Mouse (Mus musculus): ENCODE results near the gene Hmgn3. TPM values are rescaled to one million over a fixed set of nuclear protein-coding genes. Genes with fewer than 3 reads are reported as not detected.

The Hmgn3 gene
- polyA plus RNA-seq (2012; rRNA removed) (123 and 163 TPM in 2 replicates), polyA plus RNA-seq (2014; fragmentation: Nextera tagmentation; extraction: Ambion mirVana) (197 and 204 TPM in 2 replicates)

DNA sequence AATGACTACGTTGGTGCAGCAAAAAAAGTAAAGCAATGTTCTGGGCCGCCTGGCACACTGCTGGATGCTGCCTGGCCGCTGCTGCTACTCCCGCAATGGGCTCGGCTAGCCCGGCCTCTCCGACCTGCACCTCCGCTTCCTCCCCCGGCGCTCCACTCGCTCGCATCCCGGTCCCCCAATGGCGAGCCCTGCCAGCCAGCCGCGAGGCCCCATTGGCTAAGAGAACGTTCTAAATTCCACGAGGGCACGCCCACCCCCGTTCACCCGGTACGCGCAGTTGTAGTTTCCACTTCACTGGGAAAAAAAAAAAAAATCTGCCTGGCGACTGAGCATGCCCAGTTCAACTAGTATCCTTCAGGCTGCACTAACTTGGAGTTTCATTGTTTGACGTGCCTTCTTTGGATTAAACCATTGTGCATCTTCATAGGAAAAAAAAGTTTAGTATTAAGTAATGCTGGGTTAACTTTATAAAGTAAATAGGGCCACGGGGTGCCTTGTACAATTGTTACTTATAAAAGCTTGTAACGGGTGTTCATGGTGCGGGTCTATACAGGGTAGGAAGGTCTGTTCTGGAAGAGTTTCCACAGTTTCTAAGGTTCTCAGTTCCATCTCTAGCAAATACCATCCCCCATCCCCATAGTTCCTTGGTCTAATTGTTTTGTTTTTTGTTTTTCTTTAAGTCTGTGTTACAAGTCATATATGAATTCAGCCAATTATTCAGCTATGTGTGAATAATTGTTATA is at the start of gene Hmgn3:
Gene Hmgn3, minus strand, starts transcription at position 240 of the 743 bp plus-strand sequence.
- Histone ChIP-seq H3K4me3 (replicated peaks; ENCODE audit: low read length) (peak within 1 kb of the TSS; percentile 71), H3K9me3 (ENCODE audit: control insufficient read depth, low read length) (no peaks in the 10 kb centered on the region), H3K36me3 (ENCODE audit: control insufficient read depth, insufficient read depth, low read length) (no peaks in the 10 kb centered on the region), H3K27me3 (ENCODE audit: control insufficient read depth, insufficient read depth, low read length) (no peaks in the 10 kb centered on the region), H3K4me1 (ENCODE audit: control insufficient read depth, insufficient read depth, low read length) (peaks cover 7% of the 10 kb centered on the region), H3K4me2 (replicated peaks; ENCODE audit: low read depth, low read length, severe bottlenecking) (peak within 1 kb of the TSS; percentile 97), H3K9ac (ENCODE audit: low read depth, low read length, severe bottlenecking) (peak within 1 kb of the TSS; percentile 68), H3K27ac (replicated peaks; ENCODE audit: low read depth, low read length) (peak within 1 kb of the TSS; percentile 67; the same call in 1 of the 2 replicates)
- DNase-seq (ENCODE audit: low spot score): peak; percentile 93
- ATAC-seq (ENCODE audit: low FRiP score, low read depth): peak; percentile 97
- TF ChIP-seq POLR2A (IDR thresholded peaks at IDR 0.05; ENCODE audit: borderline replicate concordance, extremely low read depth, insufficient read depth, insufficient read length): no peak; the same call in 1 of the 2 replicates
- 8% methylated on average over 28 of the region's 28 CpGs for WGBS

DNA sequence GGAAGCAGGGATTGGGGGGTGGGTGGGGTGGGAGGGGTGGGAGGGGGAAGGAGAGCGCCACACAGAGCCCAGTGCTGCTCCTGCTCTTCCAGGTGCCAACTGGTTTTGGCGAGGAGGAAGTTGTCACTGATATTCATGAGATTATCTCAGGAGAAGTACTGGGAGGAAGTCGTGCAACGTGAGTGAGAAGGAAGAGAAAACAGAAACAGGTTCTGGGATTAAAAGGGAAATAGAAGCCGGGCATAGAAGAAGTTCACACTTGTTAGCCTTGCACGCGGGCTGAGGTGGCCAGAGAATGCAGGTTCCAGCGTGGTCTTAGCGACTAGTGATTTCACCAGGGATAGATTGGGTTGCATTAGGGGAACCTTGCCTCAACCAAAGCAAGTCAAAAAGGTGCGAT is 49.3 kb upstream of the Hmgn3 start:
- DNase-seq (ENCODE audit: low spot score) (no peak), ATAC-seq (ENCODE audit: low FRiP score, low read depth) (no peak)
- WGBS: 69% methylated on average over 10 of the region's 10 CpGs
- H3K4me3 ChIP-seq (replicated peaks; ENCODE audit: low read length): no peak overlapping the region
- H3K4me2 ChIP-seq (replicated peaks; ENCODE audit: low read depth, low read length, severe bottlenecking): no peak overlapping the region
- H3K27me3 ChIP-seq (ENCODE audit: control insufficient read depth, insufficient read depth, low read length): no peaks in the 10 kb centered on the region
- peaks cover 23% of the 10 kb centered on the region for H3K4me1 ChIP-seq (ENCODE audit: control insufficient read depth, insufficient read depth, low read length)
- H3K36me3 ChIP-seq (ENCODE audit: control insufficient read depth, insufficient read depth, low read length): no peaks in the 10 kb centered on the region
- no peak for TF ChIP-seq POLR2A (IDR thresholded peaks at IDR 0.05; ENCODE audit: borderline replicate concordance, extremely low read depth, insufficient read depth, insufficient read length)
- H3K9ac ChIP-seq (ENCODE audit: low read depth, low read length, severe bottlenecking): no peak overlapping the region
- H3K27ac ChIP-seq (replicated peaks; ENCODE audit: low read depth, low read length): no peak overlapping the region
- H3K9me3 ChIP-seq (ENCODE audit: control insufficient read depth, low read length): no peaks in the 10 kb centered on the region

DNA sequence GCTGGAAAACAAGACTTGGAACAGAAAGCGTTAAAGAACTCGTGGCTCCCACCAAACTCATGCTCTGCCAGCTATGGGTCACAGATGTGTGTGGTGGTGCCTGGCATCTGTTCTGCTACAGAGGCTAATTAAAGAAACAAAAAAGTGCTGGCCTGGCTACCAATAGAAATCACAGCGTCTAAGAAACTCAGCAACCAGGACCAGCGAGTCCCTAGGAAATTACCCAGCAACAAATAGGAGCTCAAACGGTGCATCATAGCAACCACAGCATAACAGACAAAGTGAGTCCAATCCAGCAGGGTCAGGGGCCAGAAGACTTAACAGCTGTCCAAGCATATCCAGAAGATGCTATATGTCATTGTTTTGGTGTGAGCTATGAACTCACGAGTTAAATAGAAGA is 48.5 kb upstream of the Hmgn3 start:
- WGBS: 25% methylated on average over 6 of the region's 6 CpGs
- Histone ChIP-seq H3K9me3 (ENCODE audit: control insufficient read depth, low read length) (no peaks in the 10 kb centered on the region), H3K36me3 (ENCODE audit: control insufficient read depth, insufficient read depth, low read length) (no peaks in the 10 kb centered on the region), H3K27me3 (ENCODE audit: control insufficient read depth, insufficient read depth, low read length) (no peaks in the 10 kb centered on the region), H3K9ac (ENCODE audit: low read depth, low read length, severe bottlenecking) (no peak overlapping the region), H3K4me2 (replicated peaks; ENCODE audit: low read depth, low read length, severe bottlenecking) (peak overlapping the region; percentile 7; the same call in 1 of the 2 replicates), H3K4me1 (ENCODE audit: control insufficient read depth, insufficient read depth, low read length) (peaks cover 23% of the 10 kb centered on the region), H3K4me3 (replicated peaks; ENCODE audit: low read length) (no peak overlapping the region), H3K27ac (replicated peaks; ENCODE audit: low read depth, low read length) (no peak overlapping the region)
- DNase-seq (ENCODE audit: low spot score) (peak; percentile 47), ATAC-seq (ENCODE audit: low FRiP score, low read depth) (peak; percentile 70)
- TF ChIP-seq POLR2A (IDR thresholded peaks at IDR 0.05; ENCODE audit: borderline replicate concordance, extremely low read depth, insufficient read depth, insufficient read length): no peak

DNA sequence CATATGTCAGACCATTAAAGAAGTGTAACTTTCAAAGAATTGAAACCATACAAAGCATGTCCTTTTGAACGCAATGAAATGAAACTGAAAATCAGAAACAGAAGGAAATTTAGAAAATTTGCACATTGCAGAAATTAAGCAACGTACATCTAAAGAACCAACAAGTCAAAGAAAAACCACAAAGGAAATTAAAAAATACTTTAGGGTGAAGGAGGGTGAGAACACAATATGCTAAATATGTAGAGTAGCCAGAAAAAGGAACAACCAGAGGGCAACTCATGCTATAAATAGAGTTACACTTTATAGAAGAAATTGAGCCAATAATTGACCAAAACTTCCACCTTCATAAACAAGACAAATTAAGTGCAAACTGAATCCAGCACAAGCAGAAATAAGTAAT is 41.3 kb upstream of the Hmgn3 start:
- no peak overlapping the region for H3K9ac ChIP-seq (ENCODE audit: low read depth, low read length, severe bottlenecking)
- no peaks in the 10 kb centered on the region for H3K4me1 ChIP-seq (ENCODE audit: control insufficient read depth, insufficient read depth, low read length)
- H3K27me3 ChIP-seq (ENCODE audit: control insufficient read depth, insufficient read depth, low read length): no peaks in the 10 kb centered on the region
- ATAC-seq (ENCODE audit: low FRiP score, low read depth) (no peak), DNase-seq (ENCODE audit: low spot score) (no peak)
- no peak overlapping the region for H3K4me3 ChIP-seq (replicated peaks; ENCODE audit: low read length)
- 50% methylated on average over 2 of the region's 2 CpGs for WGBS
- TF ChIP-seq POLR2A (IDR thresholded peaks at IDR 0.05; ENCODE audit: borderline replicate concordance, extremely low read depth, insufficient read depth, insufficient read length): no peak
- no peak overlapping the region for H3K4me2 ChIP-seq (replicated peaks; ENCODE audit: low read depth, low read length, severe bottlenecking)
- H3K36me3 ChIP-seq (ENCODE audit: control insufficient read depth, insufficient read depth, low read length): no peaks in the 10 kb centered on the region
- no peak overlapping the region for H3K27ac ChIP-seq (replicated peaks; ENCODE audit: low read depth, low read length)
- no peaks in the 10 kb centered on the region for H3K9me3 ChIP-seq (ENCODE audit: control insufficient read depth, low read length)

DNA sequence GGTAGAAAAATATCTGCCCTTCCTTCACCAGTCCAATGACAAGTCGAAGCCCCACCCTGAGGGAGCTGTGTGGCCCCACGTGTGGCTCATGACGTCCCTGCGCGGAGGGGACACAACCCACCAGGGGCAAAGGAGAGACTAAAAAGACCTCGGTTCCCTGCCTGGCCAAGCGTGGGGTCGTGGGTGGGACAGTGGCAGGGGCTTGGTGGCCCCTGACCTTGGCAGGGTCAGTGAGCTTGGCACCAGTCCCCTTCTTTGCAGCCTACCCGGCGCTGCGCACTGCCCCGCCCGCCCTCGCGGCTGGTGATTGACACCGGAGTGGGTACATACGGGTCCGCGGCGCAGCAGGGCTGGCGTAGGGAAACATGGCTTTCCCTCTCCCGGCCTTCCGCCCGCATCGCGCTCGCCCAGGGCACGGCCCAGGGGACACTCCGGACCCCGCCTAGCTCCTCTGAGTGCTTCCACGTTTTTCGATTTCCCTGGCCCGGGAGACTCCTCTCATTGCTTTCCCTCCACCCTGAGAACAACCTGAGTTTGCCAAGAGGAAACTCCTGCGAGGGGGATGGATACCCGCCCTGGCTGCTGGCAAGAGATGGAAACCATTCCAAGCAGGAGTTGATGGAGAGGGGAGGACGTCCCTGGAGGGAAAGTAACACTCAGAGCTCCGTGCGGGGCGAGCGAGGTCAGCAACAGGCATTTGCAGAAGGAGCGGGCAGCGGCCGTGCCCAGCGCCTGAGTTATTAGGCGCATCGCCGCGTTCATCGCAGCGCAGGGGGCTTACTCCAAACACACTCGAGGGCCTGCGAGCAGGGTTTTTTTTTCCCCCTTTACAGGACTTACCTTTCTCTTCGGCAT is 667 bp downstream of the Hmgn3 start:
- no peak for TF ChIP-seq POLR2A (IDR thresholded peaks at IDR 0.05; ENCODE audit: borderline replicate concordance, extremely low read depth, insufficient read depth, insufficient read length)
- peak; percentile 54 for ATAC-seq (ENCODE audit: low FRiP score, low read depth)
- Histone ChIP-seq H3K36me3 (ENCODE audit: control insufficient read depth, insufficient read depth, low read length) (no peaks in the 10 kb centered on the region), H3K9me3 (ENCODE audit: control insufficient read depth, low read length) (peaks cover 3% of the 10 kb centered on the region; the same call in 1 of the 2 replicates), H3K4me3 (replicated peaks; ENCODE audit: low read length) (peak overlapping the region; percentile 71), H3K4me1 (ENCODE audit: control insufficient read depth, insufficient read depth, low read length) (peaks cover 7% of the 10 kb centered on the region), H3K4me2 (replicated peaks; ENCODE audit: low read depth, low read length, severe bottlenecking) (peak overlapping the region; percentile 97), H3K27ac (replicated peaks; ENCODE audit: low read depth, low read length) (peak overlapping the region; percentile 67; the same call in 1 of the 2 replicates), H3K9ac (ENCODE audit: low read depth, low read length, severe bottlenecking) (peak overlapping the region; percentile 68), H3K27me3 (ENCODE audit: control insufficient read depth, insufficient read depth, low read length) (no peaks in the 10 kb centered on the region)
- WGBS: 4% methylated on average over 44 of the region's 53 CpGs
- peak; percentile 33 for DNase-seq (ENCODE audit: low spot score)

Measured in limb, embryonic 14.5 days (tissue).